Mouse (Mus musculus) right cerebral cortex, adult 2 months (tissue): ENCODE results near the gene Traf1.

ENCODE experiments used
- DNase-seq, 2 experiments: peaks; one replicate each; pipeline ENCODE4 v3.0.0; 2021 to 2022; ENCODE audit warnings: low spot score in 2 of 2

Gene Traf1

DNA sequence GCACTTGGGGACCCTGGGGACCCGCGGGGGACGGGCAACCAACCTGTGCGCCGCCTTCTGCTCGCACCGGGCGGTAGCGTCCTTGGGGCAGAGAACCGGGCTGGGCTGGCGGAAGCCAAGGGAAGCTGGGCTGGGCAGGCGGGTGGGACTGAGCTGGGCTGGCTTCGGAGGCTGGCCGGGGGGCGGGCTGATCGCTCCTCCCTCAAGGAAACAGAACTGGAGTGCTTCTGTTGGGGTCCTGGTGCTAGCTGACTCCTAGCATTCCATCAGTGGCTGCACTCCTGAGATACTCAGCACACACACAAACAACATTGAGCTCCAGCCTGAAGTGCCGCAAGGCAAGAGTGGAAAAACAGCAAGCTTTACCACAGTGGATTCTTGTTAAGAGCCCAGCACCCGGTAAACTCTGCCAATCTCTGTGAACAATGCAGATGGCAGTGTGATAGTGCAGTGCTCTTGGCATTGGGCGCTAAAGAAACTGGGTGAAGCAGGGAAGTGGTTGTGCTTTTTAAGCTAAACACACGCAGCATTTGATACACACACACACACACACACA lies at the start of gene Traf1:
Gene Traf1, minus strand, starts transcription at position 292 of the 556 bp plus-strand sequence.
- DNase-seq: no peak

DNA sequence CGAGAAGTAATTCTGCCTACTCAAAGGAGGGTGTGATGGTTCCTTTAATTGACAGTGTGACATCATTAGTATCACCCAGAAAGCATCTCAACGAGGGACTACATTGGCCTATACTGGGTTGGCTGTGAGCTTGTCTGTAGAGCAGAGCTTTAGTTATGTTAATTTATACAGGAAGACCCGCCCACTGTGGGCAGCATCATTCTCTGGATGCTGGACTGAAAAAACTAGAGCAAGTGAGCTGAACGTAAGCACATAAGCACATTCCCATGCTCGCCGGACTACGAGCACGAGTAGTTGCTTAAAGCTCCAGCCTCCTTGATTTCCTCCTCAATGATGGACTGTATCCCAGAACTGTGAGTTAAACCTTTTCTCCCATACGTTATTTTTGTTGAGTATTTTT lies 37.4 kb upstream of the Traf1 start:
- DNase-seq: peak; percentile 42 to 75

DNA sequence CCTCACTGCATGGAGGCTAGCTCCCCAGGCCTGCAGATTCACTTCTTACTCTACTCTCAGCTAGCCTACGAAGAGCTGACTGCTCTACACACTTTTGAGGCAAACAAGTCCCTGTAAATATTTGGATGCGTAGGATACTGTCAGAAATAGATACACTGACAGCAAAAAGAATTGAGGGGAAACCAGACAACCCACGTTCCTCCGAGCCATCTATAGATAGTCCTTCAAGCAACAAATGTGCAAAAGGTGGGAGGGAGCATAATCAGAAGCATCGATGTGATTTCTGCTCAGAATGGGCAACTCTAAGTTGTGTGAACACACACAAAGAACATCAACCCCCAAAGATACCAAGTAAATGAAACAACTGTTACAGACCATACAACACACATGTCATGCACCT lies 34.9 kb upstream of the Traf1 start:
- DNase-seq: peak in 1 of 2 experiments; percentile 22

DNA sequence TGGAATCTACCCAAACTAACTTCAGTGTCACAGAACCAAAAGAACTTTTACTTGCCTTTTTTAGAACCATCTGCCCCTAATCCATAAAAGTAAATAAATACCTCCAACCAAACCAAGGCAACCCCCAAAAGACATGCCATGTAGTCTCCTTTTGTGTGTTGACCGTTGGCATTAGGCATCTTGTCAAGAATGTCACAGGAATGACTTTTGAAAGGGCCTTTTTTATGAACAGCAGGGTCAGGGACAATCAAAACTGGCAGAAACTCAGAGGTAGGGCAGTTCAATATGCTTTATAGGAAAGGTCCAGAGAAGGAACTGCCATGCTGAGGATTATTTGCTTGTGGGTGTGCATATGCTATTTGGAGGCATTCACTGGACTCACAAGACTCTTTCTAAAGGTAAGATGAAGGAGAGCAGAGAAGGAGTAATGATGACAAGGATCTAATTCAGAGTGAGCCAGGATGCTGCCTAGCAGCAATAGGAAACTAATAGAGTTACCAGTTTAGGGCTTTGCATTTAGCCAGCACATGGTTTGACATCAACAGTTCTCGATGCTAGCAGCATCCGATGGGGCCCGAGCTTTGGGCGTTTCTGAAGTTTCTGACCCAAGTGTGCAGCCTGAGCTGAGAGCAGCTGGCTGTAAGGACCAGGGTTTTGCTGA lies 32.3 kb upstream of the Traf1 start:
- no peak for DNase-seq

DNA sequence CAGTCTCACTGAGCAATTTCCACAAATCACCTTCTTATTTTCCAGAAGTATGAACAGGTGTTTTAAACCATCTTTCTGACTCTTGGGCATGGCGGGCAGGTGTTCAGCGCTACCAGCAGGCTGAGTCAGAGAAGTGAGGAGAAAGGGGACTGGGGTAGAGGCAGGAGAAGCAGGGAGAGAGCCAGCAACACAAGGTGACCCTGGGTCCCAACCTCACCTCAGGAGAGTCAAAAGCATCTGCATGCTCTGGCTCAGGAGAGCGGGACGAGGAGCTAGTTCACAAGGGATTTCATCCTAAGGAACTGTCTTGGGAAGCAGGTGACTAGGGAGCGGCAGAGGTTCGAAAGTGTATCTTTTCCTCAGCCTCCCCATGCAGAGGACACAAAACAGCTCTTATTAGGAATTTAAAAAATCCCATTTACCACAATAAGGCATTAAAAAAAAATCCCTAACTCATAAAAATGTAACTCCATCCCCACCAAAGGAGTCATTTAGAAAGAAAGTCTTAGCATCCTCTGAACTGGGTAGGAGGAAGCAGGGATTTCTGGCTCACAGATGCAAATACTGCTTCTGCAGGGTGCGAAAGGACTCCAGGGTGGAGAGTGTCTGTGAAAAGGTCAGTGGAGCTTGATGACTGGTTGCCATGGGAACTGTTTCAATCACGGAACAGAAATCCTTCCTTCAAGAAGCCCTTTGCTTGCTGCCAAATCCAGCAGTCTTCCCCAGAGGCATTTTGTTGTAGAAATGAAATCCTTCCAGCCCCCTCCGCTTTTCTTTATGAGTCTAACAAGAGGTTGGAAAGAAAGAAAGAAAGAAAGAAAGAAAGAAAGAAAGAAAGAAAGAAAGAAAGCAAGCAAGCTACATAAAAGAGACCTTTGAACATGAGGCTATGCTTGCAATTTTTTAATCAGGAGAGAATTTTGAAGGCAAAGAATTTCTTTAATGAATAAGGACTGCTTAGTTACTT lies 31.4 kb upstream of the Traf1 start:
- peak; percentile 29 to 30 for DNase-seq

DNA sequence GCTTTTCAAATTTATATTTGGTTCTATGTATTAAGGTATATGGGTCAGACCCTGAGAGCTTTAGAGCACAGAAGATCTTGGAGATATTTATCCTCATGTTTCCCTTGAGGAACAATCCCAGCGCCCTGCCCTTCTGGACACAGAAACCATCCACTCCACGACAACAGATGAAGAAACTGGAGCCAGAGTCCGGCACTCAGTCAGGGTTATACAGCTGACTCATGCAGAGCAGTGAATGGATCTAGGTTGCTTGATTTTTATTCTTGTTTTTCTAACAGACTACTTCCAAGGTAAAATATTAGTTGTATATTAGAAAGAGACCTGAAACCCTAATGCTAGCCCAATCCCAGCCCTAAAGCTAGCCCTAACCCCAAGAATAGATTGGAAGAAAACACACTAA lies 30.4 kb upstream of the Traf1 start:
- DNase-seq: no peak

DNA sequence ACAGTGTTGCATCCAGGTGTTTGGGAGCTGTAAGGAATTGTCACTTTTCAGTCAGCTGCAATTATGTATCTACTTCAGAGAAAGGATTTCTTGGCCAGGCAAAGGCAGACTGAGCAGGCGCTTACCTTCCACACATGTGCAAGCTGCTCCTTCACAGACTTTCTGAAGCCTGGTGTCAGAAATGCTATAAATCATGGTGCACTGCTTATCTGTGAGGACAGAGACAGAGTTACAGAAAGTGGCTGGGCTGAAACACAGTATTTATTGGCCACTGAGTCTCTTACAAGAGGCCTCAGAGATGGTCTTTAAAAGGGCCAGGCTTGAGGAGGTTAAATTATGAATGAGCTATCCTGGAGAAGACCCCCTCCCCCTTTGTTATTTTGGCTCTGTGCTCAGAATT lies 28.2 kb upstream of the Traf1 start:
- DNase-seq: no peak

DNA sequence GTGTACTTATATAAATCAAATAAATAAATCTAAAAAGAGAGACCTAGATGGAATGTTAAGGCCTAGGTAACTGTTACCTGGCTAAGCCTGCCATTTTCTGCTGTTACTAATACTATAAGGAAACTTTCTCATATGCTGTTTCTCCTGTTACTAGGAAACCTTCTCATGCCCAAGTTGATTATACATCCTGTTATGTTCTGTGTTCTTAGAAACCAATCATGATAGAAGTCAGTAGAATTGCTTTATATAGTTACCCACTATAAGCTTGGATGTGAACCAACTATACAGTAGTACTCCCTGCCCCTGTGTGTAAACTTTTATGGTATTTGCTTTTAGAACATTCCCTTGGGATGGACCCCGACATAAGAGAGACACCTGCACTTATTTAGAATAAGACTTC lies 26.0 kb upstream of the Traf1 start:
- no peak for DNase-seq

DNA sequence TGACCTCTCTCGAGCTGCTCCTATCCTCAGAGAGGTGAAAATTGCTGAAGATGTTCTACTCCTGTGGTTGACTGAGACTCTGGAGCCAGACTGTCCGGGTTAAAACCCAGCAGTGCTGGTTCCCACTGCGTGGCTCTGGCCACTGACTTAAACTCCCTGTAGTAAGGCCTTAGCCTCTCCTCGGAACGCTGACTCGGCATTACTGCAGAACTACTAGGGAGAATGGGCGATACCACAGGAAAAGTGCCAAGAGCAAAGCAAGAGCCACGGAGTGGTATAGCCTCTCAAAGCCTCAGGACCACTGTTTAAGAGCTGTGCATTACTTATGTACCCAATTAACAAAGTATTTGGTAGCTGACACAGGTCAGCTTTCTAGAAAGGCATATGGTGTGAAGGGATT lies 23.3 kb upstream of the Traf1 start:
- no peak for DNase-seq

DNA sequence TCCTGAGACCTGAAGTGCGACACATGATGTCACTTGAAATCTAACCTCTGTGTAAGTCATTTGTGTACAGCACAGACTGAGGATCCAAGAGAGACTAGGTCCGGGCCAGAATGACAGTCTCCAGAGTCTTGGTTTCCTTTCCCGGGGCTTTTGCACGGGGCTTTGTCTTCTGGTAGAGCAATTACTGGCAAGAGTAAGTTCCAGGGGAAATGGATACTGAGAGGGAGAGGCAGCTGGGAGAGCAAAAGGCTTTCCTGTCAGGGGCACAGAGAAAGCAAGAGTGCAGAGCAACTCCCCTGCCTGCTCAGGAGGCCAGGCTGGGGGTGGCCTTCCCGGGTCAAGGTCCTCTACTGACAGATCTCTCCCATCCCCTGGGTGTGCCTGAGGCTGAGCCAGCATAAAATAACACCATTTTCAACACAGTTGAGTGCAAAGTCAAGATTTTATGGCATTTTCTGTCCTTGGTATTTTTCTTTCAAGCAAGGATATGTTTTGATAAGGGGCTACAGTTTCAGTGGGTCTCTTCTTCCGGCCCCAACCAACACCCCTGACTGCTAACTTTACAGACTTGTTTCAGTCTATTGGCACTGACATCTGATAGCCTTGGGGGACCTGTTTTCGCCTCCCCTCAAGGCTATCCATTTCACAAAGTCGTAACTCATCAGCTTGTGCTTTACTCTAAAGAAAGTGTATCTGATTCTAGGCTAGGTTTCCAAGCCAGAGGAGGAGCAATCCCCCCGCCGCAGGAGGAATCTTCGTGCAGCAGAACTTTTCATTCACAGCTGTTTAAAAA lies 21.5 kb upstream of the Traf1 start:
- no peak for DNase-seq

DNA sequence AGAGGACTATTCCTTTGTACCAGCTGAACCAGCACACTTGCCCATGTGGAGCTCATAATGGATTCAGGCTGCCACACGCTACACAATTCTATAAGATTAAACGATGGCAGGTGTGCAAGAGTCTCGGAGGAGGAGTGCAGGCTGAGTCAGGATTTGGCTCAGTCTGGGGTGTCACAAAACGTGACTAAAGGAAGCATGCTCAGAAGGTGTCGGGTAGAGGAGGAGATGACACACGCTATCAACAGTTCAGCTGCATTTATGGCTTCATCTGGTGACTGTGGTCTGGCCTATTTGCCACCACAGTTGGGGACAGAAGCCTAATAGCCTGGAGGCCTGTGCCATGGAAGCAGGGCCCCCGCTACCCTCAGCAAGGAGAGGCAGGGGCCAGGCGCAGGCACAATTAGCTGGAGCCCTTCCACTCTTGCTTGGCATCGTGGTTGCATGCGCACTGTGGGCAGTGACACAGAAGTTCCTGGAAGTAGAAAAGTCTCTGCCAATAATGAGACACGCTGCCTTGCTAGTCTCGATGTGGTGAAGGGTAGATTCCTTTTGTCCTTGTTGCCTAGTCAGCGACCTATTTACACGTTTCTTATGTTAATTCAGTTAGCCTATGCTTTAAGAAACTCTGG lies 20.6 kb upstream of the Traf1 start:
- peak; percentile 44 to 54 for DNase-seq

DNA sequence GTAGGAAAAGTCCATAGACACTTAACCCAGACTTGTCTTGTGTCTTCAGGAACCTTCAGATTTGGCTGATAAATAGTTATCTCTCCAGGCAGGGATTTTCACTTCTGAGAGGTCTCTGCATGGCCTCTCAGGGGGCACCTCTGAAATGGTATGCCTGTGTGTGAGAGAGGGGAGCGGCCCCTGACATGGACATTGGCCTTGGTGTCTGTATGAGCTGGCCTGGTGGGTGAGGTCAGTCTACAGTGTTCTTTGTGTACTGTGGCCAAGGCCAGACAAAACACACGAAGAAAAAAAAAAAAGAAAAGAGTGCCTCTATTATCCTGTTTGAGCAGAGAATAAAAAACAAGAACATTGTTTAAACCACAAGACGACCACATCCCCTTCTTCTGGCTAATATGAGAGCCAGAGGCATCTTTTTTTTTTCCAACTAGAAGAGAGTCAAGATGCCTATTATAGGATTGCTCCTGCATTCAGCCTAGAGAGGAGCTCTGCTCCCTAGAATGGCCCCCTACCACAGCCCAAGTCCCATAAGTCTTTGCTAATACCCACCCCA lies 18.0 kb upstream of the Traf1 start:
- DNase-seq: no peak

DNA sequence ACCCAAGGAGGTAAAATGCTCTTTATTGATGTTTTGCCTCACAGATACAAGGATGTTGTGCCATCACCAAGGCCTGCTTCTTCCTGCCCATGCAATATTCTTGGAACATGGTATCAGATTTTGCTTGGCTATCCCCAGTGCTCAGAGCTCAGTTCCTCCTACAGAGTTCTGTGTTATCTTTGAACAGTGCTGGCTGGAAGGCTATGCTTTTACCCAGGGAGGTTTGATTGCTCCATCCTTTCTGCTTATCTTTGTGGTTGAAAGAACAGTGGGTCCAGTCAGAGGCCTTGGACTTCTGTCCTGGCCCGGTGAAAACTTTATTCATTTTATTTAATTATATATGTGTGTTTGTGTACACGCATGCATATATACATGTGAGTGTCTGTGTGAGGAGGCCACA lies 16.7 kb upstream of the Traf1 start:
- DNase-seq: no peak

DNA sequence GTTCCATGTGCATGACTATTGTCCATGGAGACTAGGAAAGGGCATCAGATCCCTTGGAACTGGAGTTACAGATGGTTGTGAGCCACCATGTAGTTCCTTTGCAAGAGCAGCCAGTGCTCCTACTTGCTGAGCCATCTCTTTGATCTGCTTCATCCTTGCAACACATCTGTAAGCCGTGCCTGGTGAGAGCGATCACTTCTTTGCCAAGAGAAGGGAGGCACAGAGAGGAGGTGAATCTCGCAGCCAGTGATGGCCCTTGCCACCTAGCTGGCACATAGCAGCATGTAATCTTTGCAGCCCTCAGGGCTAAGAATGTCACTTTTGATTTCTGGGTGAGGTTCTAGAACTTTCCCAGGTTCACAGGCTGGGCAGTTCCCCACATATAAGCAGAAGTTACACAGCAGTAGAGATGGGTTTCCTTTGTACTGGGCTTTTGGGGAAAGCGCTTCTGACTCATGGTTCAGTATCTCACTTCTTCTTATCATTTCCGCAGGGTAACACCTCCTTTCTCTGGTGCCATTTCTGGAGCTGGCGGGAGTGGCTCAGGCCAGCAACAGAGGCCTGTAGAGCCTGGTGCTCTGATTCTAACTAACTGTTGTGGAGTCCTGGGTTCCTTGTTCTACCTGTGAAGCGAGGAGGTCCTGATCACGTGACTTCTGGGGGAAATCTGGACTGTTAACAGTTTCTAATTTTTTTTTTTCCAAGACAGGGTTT lies 15.5 kb upstream of the Traf1 start:
- DNase-seq: no peak

DNA sequence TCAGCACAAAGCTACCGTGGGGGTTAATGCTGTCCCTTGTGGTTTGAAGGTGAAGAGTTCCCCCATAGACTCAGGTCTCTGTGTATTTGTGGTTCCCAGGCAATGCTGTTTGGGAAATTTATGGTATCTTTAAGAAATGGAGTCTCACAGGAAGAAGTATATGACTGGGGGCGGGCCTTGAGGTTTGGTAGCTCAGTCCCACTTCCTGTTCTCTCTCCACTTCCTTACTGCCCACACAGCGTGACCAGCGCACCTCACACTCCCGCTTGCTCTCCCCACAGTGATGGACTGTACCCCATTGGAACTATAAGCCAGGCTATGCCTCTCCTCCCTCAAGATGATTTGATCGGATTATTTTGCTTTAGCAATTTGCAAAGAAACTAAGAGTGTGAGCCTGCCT lies 14.9 kb upstream of the Traf1 start:
- no peak for DNase-seq

DNA sequence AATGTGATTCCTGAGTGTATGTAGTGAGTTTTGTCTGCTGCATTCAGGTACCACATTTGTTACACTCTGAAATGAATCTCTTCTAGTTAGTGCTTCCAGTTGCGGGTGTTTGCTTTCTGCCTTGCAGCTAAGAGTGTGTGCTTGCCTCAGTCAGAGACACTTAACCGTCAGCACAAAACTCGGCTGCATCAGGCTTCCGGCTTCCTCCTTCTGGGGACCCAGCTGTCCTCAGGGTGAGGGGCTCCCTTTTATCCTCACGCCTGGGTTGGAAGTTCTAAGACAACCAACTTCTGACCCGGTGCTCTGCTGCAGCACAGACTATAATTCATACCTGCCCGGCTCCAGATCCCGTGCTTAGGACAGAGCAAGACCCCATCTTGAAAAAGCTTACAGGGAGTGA lies 11.5 kb upstream of the Traf1 start:
- DNase-seq: no peak

DNA sequence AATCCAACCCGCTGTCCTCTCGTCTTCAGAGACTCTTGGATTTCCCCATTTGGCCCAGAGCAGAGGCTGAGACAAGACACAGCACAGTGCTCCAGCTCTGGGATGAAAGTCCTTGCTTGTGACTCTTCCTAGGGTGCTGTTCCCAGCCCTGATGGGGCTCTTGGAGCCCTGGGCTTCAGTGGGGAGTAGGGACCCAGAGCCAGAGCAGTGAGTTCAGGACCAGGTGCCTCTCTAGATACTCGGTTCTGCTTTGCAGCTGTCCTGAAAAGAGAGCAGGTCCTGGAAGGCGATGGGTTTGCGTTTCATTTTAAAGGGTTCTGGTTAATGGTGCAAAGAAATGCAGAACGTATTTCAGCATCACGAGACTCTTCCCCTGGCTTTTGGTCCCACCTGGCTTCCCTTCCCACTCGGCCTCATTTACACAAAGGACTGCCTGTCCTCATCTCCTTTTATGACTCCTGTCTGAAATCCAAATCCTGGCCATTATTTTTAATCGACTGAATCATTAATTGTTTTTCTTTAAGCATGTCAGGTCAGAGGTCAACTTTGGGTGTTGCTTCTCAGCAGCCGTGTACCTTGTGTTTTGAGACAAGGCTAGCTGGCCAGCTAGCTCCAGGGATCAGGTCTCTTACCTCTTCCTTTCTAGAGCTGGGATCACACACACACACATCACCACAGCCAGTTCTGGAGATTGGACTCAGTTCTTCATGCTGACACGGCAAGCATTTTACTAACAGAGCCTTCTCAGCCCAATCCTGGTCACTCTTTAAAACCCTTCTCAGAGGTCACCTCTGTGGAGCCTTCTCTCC lies 9.7 kb upstream of the Traf1 start:
- DNase-seq: no peak

DNA sequence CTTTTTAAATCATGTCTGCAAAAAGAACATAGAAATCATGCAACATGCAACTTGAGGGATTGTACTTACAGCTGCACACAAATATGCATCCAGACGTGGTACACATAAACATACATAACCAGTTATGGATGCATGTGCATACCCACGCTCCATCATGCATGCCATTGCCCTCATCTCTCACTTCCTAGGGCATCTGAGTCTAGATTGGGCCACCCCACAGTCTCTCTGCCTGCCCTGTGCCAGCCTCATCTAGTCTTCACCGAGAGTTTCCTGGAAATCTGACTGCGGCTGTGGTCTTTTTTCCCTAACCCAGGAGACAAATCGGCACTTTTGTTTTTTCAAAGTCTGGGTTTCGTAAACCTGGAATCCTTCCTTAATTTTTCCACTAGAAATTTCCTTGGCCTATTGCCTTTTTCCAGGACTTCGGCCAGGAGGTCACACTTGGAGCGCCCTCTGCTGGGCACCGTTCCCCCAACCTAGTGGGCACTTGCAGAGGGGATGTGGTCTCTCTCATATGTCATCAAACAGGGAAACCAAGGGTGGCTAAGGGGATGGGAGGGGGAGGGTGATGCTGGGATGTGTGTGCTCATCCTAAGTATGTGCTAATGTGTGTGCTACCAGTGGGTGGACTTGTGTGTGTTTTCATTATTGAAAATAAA lies 8.6 kb upstream of the Traf1 start:
- DNase-seq: peak; percentile 37 to 39

DNA sequence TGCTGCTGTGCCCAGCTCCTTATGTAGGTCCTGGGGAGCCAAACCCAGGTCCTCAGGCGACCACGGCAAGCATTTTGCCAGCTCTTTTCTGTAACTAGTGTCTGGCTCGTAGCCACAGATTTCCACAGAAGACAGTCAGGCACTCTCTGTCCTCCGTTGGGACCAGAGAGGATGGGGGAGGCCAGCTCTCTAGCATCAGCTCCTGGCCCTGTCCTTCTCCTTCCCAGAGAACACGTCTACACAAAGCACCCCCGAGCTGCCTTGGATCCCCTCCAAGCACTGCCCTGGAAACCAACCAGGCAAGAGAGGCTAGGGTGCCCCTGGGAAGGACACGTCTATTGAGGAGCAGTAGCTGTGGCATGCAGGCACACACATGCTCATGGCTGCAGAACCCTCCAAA lies 7.6 kb upstream of the Traf1 start:
- no peak for DNase-seq
